Mouse (Mus musculus): ENCODE results near the gene Rbbp4. TPM values are rescaled to one million over a fixed set of nuclear protein-coding genes. Genes with fewer than 3 reads are reported as not detected.
"Not testable (repeated sequence)": the region's sequence is repeated elsewhere in the genome, so short reads cannot be mapped to it uniquely, and the experiment has no call there.

Rbbp4 gene
- polyA plus RNA-seq, 1 experiment from 2014 or later, result 338 TPM

DNA sequence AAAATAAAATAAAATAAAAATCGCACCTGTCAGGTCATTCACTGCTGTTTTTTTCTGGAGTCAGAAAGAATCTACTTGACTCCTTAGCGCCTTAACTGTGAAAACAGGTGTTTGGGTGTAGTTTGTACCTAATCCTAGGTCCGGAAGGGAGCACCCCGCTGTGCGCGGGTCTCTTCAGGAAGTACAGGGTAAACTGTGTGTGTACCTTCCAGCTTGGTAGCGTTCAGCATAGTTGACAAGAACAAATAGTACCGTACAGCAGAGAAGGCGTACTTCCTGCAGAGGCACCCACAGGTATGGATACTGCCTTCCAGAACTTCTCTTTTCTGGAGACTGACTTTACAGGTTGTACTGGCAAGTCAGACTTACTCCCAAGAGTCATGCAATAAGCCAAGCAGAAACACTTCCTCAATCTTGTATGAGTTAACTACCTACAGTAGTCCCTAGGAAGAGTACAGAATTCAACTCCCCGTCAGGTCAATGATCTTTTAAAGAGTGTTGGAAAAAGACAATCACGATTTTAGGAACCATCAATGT lies 39.1 kb upstream of the Rbbp4 start:
- Histone ChIP-seq H3K4me3 (no peak overlapping the region), H3K9ac (no peak overlapping the region), H3K27ac (no peak overlapping the region), H3K4me1 (peaks cover 17% of the 10 kb centered on the region; the same call in 1 of the 2 replicates), H3K36me3 (no peaks in the 10 kb centered on the region), H3K27me3 (no peaks in the 10 kb centered on the region), H3K4me2 (no peak overlapping the region), H3K9me3 (no peaks in the 10 kb centered on the region)
- 55% methylated on average over 11 of the region's 11 CpGs for WGBS
- ATAC-seq (ENCODE audit: insufficient number of reproducible peaks, low FRiP score, low TSS enrichment, low read depth), result no peak

DNA sequence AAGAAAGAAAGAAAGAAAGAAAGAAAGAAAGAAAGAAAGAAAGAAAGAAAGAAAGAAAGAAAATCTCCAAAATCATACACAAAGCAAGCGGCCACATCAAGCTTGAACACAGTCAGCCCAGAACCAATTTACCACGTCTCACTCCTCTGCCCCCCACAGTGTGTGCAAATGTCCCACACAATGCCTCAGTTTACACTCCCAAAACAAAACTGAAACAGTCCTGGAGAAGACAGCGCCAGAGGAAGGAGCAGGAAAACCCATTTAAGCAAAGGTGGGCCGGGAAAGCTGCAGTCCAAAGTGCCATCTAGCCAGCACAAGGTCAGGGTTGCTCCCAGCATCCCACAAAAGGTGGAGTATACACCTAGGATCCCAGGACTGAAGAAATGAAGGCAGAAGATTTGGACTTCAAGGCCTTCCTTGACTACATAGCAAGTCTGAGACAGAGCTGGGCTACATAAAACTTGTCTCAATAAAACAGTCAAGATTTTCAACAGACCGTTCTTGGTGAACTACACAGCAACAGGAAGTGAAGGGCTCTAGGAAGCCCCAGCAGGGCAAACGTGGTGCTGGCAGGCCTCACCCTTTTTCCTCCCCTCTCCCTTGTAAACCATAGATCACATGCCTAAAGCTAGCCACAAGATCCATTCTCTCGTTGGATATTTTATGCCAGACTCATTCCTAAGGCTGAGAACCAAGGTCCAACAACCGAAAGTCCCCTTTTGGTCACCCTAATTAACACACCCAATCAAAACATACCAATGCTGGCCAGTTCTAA lies 38.2 kb upstream of the Rbbp4 start:
- Histone ChIP-seq H3K36me3 (no peaks in the 10 kb centered on the region; the same call in 1 of the 2 replicates), H3K9ac (no peak overlapping the region), H3K9me3 (no peaks in the 10 kb centered on the region), H3K27ac (0 out of 2 replicates have a peak overlapping the region, but pooled peaks have one; percentile 17), H3K4me2 (no peak overlapping the region), H3K4me3 (no peak overlapping the region), H3K27me3 (no peaks in the 10 kb centered on the region), H3K4me1 (peaks cover 17% of the 10 kb centered on the region; the same call in 1 of the 2 replicates)
- WGBS, result 37% methylated on average over 8 of the region's 8 CpGs
- ATAC-seq (ENCODE audit: insufficient number of reproducible peaks, low FRiP score, low TSS enrichment, low read depth), result no peak

DNA sequence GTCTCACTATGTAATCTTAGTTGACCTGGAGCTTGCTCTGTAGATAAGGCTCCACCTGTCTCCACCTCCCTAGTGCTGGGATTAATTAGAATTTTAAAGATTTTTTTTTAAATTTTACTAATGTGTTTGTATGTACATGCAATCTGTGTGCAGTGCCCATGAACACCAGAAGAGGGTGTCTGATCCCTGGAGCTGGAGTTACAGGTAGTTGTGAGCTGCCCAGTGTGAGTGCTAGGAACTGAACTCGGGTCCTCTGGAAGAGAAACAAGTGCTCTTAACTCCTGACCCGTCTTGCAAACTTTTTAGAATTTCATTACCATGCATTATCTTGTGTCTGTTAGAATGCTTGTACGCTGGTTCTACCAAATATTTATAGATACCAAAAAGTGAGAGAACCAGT lies 36.2 kb upstream of the Rbbp4 start:
- H3K27ac ChIP-seq, result no peak overlapping the region
- no peak for ATAC-seq (ENCODE audit: insufficient number of reproducible peaks, low FRiP score, low TSS enrichment, low read depth)
- 97% methylated on average over 3 of the region's 3 CpGs for WGBS
- no peaks in the 10 kb centered on the region for H3K9me3 ChIP-seq
- no peaks in the 10 kb centered on the region for H3K27me3 ChIP-seq
- H3K4me1 ChIP-seq, result peaks cover 15% of the 10 kb centered on the region; the same call in 1 of the 2 replicates
- no peak overlapping the region for H3K4me2 ChIP-seq
- no peak overlapping the region for H3K9ac ChIP-seq
- H3K4me3 ChIP-seq, result no peak overlapping the region
- H3K36me3 ChIP-seq, result peaks cover 8% of the 10 kb centered on the region; the same call in 1 of the 2 replicates

DNA sequence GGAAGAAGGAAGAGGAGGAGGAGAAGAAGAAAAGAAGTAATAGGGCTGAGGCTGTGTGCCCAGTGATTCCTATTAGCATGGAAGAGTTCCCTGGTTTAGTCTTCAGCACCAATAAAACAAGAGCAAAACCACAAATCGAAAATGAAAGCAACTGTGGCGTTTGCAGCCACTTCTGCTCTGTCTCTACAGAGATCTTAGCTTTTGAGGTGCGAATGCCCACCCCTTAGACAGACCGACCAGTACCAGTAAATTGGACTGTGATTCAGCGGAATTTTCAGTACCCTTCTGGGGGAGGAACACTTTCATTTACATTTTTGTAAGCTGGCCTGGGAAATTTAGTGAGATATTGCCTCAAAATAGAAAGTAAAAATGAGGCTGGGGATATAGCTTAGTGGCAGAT lies 30.1 kb upstream of the Rbbp4 start:
- Histone ChIP-seq H3K27ac (no peak overlapping the region), H3K9me3 (no peaks in the 10 kb centered on the region), H3K4me3 (no peak overlapping the region), H3K4me1 (peaks cover 8% of the 10 kb centered on the region; the same call in 1 of the 2 replicates), H3K36me3 (peaks cover 21% of the 10 kb centered on the region), H3K27me3 (no peaks in the 10 kb centered on the region), H3K4me2 (no peak overlapping the region), H3K9ac (no peak overlapping the region)
- WGBS, result 84% methylated on average over 5 of the region's 5 CpGs
- no peak for ATAC-seq (ENCODE audit: insufficient number of reproducible peaks, low FRiP score, low TSS enrichment, low read depth)

DNA sequence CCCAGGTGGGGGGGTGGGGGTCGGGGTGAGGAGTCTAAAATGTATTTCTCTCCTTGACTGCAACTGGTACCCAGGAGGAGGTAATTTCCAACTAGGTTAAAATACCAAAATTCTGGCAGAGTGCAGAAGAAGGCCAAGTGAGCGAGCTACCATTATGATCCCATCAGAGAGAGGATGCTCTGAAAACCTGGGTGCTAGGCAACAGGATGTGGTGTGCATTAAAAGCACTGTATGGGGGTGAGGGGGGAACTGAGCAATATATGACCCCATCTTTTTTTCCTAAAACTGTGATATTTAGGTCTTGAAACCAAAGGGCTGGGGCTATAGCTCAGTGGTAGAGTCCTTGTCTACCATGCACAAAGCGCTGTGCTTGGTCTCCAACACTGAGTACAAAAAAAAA lies 29.2 kb upstream of the Rbbp4 start:
- Histone ChIP-seq H3K4me2 (no peak overlapping the region), H3K4me1 (peaks cover 8% of the 10 kb centered on the region; the same call in 1 of the 2 replicates), H3K4me3 (no peak overlapping the region), H3K36me3 (peaks cover 30% of the 10 kb centered on the region), H3K27me3 (no peaks in the 10 kb centered on the region), H3K9ac (no peak overlapping the region), H3K27ac (no peak overlapping the region), H3K9me3 (no peaks in the 10 kb centered on the region)
- WGBS, result 87% methylated on average over 3 of the region's 3 CpGs
- ATAC-seq (ENCODE audit: insufficient number of reproducible peaks, low FRiP score, low TSS enrichment, low read depth), result no peak

DNA sequence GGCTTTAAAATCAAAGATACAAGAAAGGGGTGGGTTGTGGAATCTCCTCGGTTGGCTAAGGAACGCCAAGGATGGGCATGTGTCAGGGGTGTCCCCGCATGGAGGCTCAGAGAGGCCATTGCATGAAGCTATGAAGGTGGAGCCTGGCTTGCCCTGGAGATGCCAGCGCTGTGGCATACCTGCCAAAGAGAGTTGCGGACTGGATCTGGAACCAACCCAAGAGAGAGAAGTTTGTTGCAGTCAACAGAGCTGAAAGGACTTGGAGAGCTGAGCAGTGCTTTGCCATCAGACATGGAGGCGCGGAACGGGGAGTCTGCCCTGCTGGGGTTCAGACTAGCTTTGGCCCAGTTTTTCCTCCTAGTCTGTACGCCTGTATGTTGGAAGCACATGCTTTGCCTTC lies 28.3 kb upstream of the Rbbp4 start:
- H3K36me3 ChIP-seq, result peaks cover 32% of the 10 kb centered on the region
- H3K9ac ChIP-seq, result no peak overlapping the region
- H3K9me3 ChIP-seq, result no peaks in the 10 kb centered on the region
- H3K4me1 ChIP-seq, result peaks cover 8% of the 10 kb centered on the region; the same call in 1 of the 2 replicates
- peak overlapping the region; percentile 54 for H3K27ac ChIP-seq
- 86% methylated on average over 9 of the region's 9 CpGs for WGBS
- H3K4me3 ChIP-seq, result no peak overlapping the region
- no peak overlapping the region for H3K4me2 ChIP-seq
- ATAC-seq (ENCODE audit: insufficient number of reproducible peaks, low FRiP score, low TSS enrichment, low read depth), result no peak
- no peaks in the 10 kb centered on the region for H3K27me3 ChIP-seq

DNA sequence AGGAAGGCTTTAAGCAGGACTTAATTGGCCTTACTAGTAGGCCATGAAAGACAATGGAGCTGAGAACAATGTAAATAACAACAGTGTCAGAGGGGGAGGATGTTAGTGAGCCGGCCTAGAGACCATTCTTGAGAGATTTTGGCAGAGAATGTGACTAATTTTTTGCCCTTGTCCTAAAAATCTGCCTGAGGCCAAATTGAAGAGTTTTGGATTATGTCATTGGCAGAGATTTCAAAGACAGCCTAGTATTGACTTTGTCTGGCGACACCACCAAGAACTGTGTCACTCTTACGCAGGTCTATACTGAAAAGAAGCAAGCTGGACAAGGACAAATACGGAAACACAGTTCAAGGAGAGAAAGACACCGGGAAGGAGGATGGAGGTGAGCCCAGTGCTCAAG lies 27.6 kb upstream of the Rbbp4 start:
- H3K4me3 ChIP-seq, result no peak overlapping the region
- H3K4me2 ChIP-seq, result no peak overlapping the region
- no peaks in the 10 kb centered on the region for H3K9me3 ChIP-seq
- peaks cover 38% of the 10 kb centered on the region for H3K36me3 ChIP-seq
- peaks cover 8% of the 10 kb centered on the region; the same call in 1 of the 2 replicates for H3K4me1 ChIP-seq
- WGBS, result 77% methylated on average over 5 of the region's 5 CpGs
- no peak for ATAC-seq (ENCODE audit: insufficient number of reproducible peaks, low FRiP score, low TSS enrichment, low read depth)
- H3K27ac ChIP-seq, result 0 out of 2 replicates have a peak overlapping the region, but pooled peaks have one; percentile 54
- H3K9ac ChIP-seq, result no peak overlapping the region
- no peaks in the 10 kb centered on the region for H3K27me3 ChIP-seq

DNA sequence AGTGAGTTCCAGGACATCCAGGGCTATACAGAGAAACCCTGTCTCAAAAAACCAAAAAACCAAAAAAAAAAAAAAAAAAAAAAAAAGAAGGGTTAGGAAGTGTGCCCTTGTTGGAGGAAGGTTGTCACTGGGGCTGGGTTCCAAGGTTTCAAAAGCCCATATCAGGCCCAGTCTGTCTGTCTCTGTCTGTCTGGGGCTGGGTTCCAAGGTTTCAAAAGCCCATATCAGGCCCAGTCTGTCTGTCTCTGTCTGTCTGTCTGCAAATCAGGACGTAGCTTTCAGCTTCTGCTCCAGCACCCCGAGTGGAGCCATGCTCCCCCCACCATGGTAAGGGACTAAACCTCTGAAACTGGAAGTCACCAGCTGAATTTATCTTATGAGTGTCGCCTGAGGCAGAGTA lies 27.1 kb upstream of the Rbbp4 start:
- 94% methylated on average over 3 of the region's 3 CpGs for WGBS
- not testable (repeated sequence) for H3K4me3 ChIP-seq; ATAC-seq (ENCODE audit: insufficient number of reproducible peaks, low FRiP score, low TSS enrichment, low read depth); H3K4me1 ChIP-seq; H3K4me2 ChIP-seq; H3K9ac ChIP-seq; H3K27ac ChIP-seq; H3K27me3 ChIP-seq; H3K9me3 ChIP-seq
- peaks cover 40% of the 10 kb centered on the region for H3K36me3 ChIP-seq

DNA sequence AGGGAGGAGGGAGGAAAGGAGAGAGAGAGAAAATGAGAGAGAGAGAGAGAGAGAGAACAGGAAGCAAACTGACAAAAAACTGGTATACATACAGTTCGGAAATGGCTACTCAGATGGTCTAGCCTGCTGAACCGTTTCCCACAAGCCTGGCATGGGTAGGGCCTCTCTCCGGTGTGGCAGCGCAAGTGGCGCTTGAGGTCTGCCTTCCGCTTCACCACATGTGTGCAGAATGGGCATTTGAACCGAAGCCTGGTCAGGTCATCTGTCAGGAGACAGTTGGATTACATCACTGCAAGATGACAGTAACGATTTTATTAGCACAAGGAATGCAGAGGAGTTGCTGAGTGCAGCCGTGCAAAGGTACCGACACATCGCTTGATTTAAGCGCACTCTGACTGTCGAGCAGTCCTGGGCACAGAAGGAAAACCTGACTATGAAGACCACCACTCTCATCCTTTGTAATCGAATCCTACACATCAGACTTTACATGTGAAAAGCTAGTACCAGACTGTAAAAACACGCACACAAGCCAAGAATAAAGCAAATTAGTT lies 22.5 kb upstream of the Rbbp4 start:
- H3K36me3 ChIP-seq, result peaks cover 58% of the 10 kb centered on the region

DNA sequence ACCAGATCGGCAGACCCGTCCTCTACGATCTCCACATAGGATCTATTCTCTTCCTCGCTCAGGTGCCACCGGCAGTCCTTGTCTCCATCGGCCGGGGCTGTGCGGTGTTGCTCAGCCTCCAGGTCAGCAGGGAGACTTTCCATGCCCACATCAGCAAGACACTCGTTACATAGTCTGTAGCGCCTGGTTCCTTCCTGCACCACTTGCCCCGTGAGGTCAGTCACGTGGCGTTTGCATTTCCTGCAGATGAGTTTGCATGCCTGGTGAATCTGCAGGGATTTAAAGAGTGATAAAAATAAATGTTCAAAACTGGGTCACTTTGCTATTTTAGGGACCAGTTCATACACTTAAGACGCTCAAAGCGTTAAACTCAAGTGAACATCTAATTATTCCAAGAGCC lies 19.1 kb upstream of the Rbbp4 start:
- WGBS, result 72% methylated on average over 15 of the region's 15 CpGs

More for the DNA sequence above, 22.5 kb upstream of the Rbbp4 start:
- WGBS, result 78% methylated on average over 15 of the region's 15 CpGs
- no peak for ATAC-seq (ENCODE audit: insufficient number of reproducible peaks, low FRiP score, low TSS enrichment, low read depth)
- Histone ChIP-seq H3K4me3 (no peak overlapping the region), H3K9ac (no peak overlapping the region), H3K27ac (no peak overlapping the region), H3K4me1 (no peaks in the 10 kb centered on the region), H3K4me2 (no peak overlapping the region), H3K9me3 (no peaks in the 10 kb centered on the region), H3K27me3 (no peaks in the 10 kb centered on the region)

DNA sequence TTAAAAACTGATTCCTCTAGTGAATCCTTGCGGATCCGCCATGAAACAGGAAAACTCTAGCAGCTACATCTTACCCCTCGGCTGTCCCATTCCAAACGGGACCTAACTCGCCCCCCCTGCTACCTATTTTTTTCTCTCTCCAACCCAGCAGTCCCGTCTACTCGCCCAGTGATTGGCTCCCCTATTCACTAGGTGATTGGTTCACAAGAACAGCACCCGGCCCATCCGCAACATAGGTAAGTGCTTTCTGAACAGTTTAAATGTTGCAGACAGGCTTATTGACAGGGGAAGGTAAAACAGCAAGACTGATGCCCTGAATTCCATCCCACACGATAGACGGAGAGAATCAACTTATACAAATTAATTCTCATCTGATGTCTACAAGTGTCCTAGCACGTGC lies 18.0 kb upstream of the Rbbp4 start:
- Histone ChIP-seq H3K4me3 (no peak overlapping the region), H3K27me3 (no peaks in the 10 kb centered on the region), H3K4me2 (no peak overlapping the region), H3K27ac (no peak overlapping the region), H3K9ac (no peak overlapping the region), H3K4me1 (no peaks in the 10 kb centered on the region), H3K9me3 (no peaks in the 10 kb centered on the region), H3K36me3 (peaks cover 55% of the 10 kb centered on the region)
- WGBS, result 84% methylated on average over 12 of the region's 12 CpGs
- ATAC-seq (ENCODE audit: insufficient number of reproducible peaks, low FRiP score, low TSS enrichment, low read depth), result no peak

More for the DNA sequence above, 19.1 kb upstream of the Rbbp4 start:
- no peak overlapping the region for H3K9ac ChIP-seq
- H3K36me3 ChIP-seq, result peaks cover 56% of the 10 kb centered on the region
- no peaks in the 10 kb centered on the region for H3K4me1 ChIP-seq
- ATAC-seq (ENCODE audit: insufficient number of reproducible peaks, low FRiP score, low TSS enrichment, low read depth), result no peak
- no peaks in the 10 kb centered on the region for H3K27me3 ChIP-seq
- H3K4me3 ChIP-seq, result no peak overlapping the region
- H3K9me3 ChIP-seq, result no peaks in the 10 kb centered on the region
- H3K4me2 ChIP-seq, result no peak overlapping the region
- no peak overlapping the region for H3K27ac ChIP-seq

DNA sequence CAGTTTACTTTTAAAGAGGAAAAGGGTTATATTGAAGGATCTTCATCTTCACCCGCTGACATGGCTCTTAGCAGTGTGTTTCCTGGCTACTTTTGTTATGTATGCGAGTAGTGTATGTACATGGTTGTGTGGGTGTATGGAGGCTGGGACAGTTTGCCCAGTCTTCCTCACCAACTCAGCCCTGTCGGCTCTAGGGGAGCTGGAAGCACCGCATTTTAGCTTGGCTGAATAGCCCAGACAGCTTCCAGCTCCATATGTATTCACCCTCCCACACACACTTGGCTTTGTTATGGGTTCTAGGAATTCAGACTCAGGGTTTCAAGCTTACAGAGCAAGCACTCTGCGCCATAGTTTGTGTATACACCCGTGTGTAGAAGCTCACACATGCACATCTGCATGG lies 15.9 kb upstream of the Rbbp4 start:
- H3K4me2 ChIP-seq, result no peak overlapping the region
- no peaks in the 10 kb centered on the region for H3K4me1 ChIP-seq
- WGBS, result 79% methylated on average over 6 of the region's 6 CpGs
- no peak for ATAC-seq (ENCODE audit: insufficient number of reproducible peaks, low FRiP score, low TSS enrichment, low read depth)
- H3K36me3 ChIP-seq, result peaks cover 47% of the 10 kb centered on the region
- H3K9me3 ChIP-seq, result no peaks in the 10 kb centered on the region
- H3K27me3 ChIP-seq, result no peaks in the 10 kb centered on the region
- no peak overlapping the region for H3K27ac ChIP-seq
- H3K9ac ChIP-seq, result no peak overlapping the region
- no peak overlapping the region for H3K4me3 ChIP-seq

Measured in limb, embryonic 15.5 days (tissue).